Mouse (Mus musculus) urinary bladder, postnatal 10 days (tissue): ENCODE results near the gene Fry.

Experiments
- DNase-seq: peaks from one replicate; pipeline ENCODE4 v3.0.0; 2022; ENCODE audit warnings: low spot score

Gene Fry

DNA sequence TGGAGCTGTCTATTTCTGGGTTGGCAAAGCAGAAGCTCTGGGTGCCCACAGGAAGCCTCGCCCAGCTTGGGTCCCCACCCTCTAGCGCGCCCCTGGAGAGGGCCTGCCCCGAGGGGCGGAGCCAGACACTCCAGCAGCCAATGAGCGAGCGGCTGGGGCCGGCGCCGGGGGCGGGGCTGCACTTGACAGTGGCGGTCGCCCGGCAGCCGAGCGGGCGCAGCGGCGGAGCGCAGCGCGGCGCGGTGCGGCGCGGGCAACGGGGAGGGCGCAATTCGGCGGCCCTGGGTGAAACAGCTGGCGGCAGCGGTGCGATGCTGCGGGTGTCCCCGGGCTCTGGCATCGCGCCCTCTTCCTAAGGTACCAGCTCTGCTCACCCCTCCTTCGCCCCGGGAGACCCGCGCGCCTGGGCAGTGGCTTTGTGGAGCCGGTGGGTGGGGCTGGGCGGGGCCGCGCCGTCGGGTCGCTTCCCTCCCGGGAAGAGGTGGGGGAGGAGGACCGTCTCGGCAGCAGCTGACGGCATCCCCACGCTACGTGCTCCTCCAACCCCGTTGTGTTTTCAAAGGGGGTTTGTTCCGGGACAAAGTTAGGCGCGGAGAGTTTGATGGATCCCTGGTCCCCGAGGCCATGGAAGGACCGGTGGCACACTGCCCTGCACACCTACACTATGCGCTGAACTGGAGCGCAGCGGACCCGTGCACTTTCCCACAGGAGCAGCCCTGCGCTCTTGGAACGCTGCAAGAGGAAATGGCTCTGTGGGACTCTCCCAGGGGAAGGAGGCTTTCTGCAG, at the start of gene Fry:
Fry (plus strand) TSS at position 191 of the 787 bp plus-strand sequence.
- peak; percentile 76 for DNase-seq

DNA sequence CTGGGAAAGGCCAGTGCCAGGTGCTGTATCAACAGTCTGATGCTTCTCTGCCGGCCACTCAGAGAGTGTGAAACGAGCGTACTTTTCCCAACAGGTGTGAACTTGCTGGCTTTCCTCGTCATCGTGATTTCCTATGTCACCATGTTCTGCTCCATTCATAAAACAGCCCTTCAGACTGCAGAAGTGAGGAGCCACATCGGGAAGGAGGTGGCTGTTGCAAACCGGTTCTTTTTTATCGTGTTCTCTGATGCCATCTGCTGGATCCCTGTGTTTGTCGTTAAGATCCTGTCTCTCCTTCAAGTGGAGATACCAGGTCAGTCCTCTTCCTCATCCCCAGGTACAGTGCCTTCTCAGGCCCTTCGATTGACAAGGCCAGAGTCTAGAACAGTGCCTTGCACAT, 48.4 kb upstream of the Fry start:
- no peak for DNase-seq

DNA sequence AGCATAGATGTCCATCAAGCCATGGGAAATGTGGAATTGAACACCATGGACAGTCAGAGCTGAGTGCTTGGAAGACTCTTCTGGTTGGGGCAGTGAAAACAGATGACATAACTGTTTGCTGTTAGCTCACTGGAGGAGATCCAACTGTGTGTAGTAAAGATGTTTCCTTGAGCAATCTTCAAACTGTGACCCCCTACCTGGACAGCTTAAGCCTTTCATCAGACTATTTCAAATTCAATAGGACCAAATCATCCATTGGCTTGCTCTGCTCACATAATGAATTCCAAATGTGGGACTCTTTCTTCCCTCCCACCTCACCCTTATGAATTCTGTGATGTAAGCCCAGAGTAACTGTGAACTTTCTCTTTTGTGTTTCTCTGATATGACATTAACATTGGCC, 46.7 kb upstream of the Fry start:
- no peak for DNase-seq

DNA sequence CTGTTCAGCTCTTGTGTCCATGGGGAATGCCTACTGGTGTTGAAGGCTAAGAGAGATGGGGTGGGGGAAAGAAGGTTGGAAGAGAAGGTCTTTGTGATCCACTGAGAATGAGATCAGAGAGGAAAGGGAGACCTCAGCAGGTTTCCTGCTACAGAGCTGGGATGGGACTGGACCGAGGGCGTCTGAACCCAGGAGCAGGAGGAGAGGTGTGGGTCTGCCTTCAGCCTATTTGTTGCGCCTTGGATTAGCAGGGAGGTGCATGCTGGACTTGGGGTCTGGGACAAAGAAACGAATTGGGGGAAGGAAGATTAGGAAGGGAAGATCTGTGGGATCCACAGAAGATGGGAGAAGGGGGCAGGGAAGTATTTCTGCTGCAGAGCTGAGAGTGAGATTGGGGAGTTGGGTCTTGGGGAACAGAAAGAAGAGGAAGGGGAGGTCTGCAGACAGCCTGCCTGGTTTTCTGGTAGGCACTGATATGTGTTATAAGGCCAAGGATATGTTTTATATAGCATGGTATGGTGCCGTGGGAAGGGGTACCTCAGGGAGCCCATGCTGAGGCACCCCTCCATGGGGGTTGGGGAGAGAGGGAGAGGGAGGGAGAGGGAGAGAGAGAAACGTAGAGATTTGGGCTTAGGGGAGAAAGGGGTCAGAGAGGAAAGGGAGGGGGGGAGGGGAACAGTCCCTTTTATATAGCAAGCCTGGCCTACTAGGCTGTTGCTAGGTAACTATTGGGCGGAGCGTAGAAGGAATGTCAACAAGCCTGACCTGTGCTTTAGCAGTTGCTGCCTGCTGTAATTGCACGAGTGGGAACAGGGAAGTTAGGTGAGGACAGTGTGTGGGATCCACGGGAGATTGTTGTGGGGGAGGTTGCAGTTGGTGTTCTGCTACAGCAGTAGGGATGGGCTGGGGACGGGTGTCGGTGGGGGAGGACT, 38.3 kb upstream of the Fry start:
- DNase-seq, result no peak

DNA sequence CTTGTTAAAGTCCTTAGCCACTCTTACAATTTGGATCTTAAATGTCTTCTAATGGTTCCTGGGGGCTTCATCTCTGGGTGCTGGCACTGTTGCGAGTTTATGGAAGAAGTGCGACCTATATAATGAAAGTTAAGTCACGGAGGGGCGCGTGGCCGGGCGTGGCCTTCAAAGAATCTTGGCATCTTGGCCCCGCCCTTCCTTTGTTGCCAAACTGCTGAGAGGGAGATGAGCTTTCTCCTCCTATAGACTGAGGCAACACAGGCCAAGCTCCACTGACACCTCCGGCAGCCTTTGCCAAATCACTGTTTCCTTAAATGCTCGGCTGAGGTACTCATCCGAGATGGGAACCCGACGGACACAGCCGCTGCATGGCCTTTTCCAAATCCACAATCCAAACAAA, 35.7 kb upstream of the Fry start:
- no peak for DNase-seq

DNA sequence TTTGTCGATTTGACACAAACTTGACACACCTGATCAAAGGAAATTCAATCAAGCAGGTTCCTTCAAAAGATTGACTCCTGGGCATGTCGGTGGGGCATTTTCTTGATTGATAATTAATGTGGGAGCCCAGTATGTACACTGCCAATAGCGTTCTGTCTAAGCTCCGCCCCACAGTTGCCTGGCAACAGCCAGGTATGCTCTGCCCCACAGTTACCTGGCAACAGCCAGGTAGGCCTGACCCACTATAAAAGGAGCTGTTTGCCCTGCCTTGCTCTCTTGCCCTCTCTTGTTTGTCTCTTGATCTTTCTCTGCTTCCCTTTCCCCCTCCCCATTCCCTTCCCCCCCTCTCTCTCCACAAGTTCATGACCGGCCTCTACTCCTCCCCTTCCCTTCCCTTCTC, 35.3 kb upstream of the Fry start:
- no peak for DNase-seq

DNA sequence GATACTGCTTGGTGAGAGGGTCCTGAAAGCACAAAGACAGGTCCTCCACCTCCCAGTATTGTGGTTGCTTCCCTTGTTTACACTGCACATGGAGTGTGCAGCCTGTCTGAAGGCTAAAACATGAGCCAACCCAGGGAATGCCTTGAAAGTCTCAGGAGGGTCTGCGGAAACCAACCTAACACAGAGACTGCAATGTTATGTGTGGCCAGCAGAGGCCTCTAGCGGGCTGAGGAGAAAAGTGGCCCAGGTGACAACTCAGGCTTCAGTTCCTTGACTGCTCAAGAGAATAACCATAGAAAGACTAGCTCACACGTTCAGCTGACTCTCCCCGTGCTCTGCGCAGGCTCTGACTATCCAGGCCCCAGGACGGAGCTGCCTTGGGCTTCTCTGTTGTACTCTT, 20.8 kb upstream of the Fry start:
- DNase-seq, result no peak

DNA sequence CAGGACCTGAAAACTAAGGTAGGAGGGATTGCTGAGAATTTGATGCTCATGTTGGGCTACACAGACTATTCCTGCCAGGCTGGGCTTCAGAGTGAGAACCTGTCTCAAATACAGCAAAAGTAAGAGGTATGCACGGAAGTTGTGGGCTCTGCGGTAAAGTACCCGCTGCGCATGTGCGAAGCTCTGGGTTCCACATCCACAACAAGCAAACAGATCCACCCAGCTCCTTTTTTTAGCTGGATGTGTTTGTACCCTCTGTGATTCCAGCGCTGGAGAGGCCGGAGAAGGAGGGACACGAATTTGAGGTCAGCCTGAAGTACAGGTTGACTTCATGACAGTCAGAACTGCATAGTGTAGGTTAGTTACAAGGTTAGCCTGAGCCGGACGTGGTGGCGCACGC, 19.7 kb upstream of the Fry start:
- DNase-seq, result no peak

DNA sequence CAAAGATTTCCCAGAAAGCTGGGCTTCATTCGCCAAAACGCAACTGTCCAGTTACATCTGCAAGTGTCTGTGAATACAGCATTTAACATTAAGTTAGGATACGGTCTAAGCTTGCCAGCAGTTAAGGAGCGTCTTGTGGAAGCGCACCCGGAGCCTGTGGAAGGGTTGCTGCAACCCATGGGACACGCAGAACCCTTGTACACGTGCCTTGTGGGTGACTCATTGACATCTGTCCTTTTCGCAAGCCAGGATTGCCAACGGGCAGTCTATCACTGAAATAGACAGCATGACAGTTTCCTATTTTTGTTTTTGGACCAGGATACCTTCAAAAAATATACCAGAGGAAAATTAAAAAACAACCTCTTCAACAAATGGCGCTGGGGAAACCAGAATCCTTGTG, 16.7 kb upstream of the Fry start:
- DNase-seq, result no peak

DNA sequence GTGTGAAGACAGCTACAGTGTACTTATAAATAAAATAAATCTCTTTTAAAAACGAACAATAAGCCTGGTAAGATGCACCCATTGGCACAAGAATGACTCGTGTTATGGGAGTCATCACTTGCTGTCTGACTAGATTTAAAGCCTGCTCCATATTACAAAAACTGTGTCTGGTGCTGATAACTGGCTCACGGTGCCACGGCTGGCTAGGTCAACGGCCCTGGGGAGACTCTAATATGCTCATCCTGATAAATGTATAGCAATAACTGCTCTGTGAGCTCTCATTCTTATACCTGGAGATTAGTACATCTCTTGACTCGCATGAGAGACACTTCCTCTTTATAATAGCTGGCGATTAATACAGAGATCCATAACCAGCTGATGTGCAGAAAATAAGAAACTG, 12.1 kb upstream of the Fry start:
- DNase-seq, result no peak

DNA sequence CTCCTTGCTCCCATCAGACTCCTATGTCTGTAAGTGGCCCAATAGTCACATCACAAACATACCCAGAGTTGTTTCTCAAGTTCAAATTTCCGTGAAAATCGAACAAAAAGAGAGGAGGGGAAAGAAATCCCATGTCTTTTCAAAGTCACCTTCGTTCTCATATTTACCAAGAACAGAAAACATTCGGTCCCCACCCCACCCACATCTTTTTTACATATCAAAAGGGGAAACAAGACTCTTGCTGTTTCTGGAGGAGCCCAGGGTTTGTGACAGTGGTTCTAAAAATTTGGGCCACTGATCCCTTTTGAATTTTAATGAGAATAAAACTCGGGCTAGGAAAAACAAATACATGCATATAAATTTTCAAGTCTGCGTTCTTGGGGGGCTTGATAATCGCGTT, 7.2 kb upstream of the Fry start:
- DNase-seq, result no peak

DNA sequence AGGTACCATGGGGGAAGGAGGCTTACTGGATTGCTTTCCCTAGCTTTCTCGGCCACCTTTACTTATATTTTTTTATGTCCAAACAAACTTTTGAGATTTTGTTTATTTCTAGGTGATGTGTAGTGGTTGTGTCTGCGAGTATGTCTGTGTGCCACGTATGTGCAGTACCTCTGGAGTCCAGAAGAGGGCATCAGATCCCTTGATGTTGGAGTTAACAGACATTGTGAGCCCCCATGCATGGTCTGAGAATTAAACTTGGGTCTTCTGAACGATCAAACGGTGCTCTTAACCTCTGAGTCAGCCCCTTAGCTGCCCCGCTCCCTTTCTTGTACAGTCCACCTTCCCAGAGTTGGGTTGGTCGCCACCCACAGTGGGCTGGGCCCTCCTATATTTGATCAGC, 4.4 kb upstream of the Fry start:
- DNase-seq, result no peak

DNA sequence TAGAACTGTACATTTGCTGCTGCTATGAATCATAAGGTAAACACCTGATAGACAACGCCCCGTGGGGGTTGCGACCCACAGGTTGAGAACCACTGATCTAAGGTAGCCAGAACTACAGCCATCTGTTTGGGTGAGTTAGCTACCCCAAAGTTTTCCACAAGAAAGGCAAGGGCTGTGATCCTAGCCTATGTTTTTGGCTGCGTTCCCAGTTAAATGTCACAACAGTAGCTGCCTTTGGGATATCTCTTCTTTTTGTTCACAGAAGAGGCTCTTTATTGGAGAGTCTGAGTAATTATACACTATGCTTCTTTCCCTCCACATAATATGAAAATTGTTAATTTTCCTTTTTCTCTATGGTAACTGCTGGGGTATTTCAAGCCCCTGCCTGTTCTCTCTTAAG, 3.7 kb upstream of the Fry start:
- DNase-seq, result no peak

DNA sequence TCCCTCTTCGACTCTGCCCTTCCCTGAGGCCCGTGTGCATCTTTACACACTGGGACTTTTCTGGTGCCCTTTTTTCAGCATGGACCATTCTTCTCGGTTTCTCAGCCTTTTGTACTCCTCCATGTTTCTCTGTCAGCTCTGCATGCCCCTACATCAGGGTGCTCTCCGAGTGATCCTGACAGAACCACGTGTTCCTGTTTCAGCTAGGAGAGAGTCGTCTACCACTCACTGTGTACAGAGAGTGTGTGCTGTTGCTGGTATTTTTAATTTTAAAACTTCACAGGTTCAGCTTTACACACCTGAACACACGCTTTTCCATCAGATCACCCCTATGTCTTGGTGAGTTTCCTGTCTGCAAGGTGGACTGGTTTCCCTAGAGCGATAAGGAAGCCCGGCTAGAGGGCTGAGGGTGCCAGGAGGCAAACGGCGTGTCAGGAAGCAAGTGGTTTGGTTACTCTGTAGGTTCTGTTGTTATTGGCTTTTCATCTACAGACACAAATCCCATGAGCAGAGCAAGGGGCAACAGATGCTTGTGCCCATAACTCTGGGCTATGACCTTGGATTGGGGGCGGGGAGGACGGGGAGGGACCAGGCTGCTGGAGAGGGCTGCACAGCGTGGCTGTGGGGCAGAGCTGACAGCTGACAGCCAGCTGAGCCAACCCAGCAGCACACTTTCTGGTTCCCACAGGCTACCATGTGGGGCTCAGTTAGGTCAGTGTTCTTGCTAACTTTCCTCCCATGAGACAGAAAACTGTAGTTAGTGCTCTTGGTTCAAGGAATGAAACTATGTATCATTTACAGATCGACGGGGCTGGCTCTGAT, 3.0 kb upstream of the Fry start:
- no peak for DNase-seq

DNA sequence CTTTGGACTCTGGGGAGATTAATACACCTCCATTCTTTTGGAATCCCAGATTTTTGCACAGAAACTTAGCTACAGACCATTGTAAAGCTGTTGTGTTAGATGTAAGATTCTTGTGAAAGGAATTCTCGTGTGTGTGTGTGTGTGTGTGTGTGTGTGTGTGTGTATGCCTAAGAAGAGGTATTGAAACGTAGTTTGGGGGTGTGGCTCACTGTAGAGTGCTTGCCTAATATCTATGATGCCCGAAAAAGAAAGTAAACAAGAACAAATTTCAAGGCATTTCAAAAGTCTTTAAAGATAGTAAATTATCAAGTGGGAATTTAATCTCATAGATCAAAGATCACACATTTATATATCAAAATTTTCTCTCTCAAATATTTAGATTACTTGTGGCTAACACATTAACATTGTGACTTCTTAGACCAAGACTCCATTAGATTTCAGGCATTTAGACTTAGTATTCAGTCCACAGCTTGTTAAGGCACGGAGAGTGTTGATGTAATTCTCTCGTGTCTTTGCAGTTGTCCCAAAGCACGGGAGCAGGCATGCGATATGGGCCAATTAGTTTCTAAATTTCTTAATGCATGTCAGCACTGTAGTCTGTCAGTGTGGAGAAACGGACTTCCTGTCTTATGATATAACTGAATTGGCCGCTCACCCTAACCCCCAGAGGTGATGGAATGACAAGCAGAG, 2.1 kb upstream of the Fry start:
- DNase-seq, result no peak

DNA sequence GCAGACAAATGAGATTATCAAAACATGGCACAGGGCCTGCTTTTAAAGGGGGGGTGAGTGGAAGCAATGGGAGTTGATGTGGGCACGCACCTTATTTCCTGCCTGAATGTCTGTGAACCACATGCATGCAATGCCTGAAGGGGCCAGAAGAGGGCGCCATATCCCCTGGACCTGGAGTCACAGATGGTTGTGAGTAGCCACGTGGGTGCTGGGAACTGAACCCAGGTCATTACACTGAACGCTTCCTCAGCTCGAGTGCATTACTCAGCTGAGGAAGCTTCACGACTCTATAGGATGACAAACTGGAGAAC, 1.6 kb upstream of the Fry start:
- DNase-seq, result no peak

DNA sequence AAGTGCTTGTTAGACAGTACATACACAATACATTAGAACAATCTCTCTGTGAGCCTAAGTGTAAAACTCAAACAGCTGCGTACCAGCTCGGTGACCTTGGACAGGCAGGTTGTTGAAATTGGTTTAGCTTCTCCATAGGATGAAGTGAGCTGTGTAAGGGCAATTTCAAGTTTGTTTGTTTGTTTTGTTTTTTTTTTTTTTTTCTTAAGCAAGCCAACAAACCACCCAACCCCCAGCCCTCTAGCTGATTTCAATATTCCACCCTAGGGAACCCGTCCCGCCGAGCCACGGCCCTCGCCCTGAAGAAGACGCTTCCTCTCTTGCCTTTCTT, 356 bp upstream of the Fry start:
- DNase-seq, result no peak

DNA sequence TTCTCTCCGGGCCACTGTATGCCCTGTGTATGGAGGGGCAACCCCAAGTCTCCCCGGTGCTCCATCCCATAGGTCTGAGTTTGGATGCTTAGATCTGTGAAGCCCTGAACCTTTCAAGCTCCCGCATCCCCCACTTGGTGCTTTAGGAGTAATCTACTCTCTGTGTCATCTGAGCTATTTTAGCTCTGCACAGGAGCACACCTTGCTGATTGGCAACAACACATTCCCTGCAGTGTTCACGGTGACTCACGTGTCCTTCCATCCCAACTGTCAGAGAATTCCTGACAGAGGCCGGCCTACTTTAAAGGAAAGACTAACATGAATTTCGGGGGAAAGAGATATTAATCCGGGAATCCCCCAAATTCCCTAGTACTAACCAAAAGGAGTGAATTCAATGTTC, 2.2 kb downstream of the Fry start:
- DNase-seq, result no peak

DNA sequence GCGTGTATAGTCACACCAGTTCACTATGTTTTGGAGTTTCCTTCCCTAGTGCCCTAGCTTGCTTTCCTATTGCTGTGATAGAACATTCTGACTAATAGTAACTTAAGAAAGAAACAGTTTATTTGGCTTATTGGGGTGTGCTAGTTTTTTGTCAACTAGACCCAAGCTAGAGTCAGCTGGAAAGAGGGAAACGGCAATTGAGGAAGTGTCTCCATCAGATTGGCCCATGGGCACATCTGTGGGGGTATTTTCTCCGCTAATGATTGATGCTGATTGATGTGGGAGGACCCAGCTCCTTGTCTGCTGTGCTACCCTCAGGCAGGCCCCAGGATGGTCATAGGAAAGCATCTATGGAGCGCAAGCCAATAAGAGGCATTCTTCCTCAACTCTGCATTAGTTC, 3.6 kb downstream of the Fry start:
- no peak for DNase-seq

DNA sequence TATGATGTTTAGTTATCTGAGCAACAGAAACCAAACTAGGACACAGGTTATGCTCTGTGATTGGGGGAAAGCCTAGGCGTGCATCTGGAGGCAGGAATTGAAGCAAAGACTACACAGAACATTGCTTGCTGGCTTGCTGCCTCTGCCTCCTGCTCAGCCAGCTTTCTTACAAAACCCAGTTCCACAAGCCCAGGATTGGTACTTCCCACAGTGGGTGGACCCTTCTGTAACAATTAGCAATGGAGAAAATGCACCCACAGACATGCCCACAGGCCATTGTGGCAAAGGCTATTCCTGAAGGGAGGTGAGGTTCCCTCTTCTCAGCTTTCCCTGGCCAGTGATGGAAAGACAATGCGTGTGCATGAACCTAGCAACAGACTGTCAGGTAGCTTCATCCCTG, 4.1 kb downstream of the Fry start:
- DNase-seq, result no peak

DNA sequence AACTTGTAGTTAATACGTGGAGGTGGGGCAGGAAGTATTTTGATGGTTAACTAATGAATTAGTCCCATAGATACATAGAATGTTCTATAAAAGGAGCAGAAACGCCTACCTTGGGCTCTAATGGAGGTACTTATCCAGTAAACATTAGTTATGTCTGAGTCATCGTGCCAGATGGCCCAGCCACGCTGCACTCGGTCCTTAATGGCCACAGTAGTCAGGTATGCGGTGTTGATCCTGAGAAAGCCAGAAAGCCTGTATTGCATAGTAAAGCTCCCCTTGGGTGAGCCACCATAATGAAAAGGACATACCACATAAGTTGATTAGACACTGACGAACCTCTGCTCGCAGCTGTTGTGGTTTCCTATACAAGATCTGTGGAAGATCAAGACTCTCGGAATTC, 7.5 kb downstream of the Fry start:
- DNase-seq, result no peak

DNA sequence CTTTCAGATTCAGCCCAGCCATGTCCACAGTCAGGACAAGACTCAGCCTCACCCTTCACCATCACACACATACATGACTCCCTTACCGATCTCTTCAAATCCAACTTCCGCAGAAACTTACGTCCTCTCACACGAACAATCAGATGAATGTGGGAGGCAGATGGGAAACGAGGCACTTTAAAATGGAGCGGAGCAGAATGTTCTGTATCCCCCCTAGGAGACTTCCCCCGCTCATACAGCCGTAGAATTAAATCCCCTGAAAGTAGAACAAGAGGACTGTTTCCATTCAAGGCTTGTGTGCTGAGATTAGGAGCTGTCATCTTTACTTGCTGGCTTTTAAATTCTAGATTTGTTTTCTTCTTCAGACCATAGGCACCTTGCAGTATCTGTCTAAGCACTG, 10.0 kb downstream of the Fry start:
- DNase-seq, result no peak
